Mouse (Mus musculus): ENCODE measurements around the gene Cfap46. TPM values are rescaled to one million over a fixed set of nuclear protein-coding genes. Genes with fewer than 3 reads are reported as not detected.

Cfap46 gene
- polyA plus RNA-seq, 2 experiments from 2014 or later, result not detected

DNA sequence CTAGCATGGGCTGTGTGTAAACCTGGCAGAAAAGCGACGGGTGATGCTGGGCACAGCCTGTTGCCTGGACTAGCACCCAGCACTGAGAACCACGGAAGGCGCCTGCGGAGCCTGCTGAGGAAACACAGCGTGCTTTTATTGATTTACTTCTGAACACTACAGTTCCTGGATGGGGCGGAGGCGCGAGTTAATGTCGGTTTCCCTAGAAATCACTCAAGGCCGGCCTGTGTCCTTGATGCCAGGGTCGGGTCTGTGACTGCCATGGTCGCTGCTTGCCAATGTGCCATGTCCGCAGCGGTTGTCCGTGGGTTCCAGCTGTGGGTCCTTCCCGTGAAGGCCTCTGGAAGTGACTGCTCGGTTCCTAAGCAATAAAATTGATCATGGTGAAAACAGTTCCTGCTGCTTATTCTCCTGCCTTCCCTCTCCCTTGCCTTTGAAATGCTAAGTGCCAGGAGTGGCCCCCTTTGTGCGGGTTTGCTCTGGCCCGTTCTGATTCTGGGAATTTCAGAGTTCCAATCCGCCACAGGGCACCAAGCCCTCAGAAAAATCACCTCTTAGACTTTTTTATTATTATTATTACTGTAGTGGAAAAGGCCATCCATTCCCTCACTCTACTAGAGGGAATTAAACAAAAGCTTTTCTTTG lies 104.2 kb downstream of the Cfap46 start:
- ATAC-seq, result no peak

DNA sequence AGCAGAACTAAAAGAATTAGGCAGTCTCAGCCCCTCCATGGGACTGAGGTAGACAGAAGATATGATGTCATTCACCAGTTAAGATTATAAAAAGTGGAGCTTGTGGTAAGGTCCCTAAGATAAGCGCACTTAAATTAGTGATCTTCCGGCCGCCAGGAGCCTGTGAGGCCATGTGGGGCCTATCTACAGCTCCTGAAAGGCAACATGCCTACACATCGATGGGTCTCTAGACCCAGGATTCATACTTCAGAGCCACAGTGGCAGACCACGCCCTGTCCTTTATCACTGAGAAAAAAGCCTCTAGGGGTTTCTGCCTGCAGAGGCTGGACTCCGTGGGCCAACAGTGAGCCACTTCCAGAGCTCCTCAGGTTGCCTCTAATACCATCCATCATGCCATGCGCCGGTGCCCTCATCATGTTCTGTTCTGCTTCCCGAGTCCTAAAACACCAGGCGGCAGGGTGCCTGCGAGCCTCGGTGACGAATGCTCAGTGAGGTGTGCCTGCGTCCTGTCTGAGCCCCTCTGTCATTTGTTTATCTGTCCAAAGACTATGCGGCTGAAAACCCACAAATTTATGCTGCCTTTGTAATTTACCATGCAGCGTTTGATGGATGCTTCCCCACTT lies 107.4 kb downstream of the Cfap46 start:
- ATAC-seq, result no peak

DNA sequence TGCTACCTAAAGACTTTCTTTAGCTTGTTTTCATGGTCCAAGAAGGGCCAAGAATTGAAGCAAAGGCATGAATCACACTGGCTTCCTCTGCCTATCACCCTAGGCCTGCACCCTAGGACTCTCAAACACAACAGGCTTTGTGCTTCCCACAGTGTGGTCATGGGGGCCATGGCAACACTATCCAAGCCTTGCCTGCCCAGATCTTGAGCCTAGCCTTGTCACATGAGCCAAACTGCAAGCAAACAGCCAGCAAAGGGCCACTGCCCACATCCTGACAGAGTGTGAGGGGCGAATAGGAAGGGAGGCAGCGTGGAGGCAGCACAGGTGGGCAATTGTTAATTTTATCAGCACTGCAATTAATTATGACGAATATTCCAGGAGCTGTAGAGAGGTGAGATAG lies 111.0 kb downstream of the Cfap46 start:
- ATAC-seq, result no peak

DNA sequence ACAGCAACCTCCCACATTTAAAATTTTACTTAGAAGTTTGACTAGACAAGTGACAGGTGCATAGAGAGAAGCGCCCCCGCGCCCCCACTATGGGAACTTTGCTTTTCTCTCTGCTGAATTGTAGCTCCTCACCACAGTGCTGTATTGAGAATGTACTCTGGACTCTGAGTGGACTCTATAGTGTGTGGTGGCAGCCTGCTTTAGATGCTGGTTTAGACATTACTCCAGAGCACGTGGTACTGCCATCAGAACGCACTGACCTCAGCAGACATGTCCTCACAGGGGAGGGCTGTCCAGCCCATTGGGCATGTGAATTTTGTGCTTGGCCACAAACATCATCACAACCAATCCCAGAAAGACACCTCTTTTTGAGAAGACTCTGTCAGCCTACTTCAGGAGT lies 112.8 kb downstream of the Cfap46 start:
- ATAC-seq, result no peak

DNA sequence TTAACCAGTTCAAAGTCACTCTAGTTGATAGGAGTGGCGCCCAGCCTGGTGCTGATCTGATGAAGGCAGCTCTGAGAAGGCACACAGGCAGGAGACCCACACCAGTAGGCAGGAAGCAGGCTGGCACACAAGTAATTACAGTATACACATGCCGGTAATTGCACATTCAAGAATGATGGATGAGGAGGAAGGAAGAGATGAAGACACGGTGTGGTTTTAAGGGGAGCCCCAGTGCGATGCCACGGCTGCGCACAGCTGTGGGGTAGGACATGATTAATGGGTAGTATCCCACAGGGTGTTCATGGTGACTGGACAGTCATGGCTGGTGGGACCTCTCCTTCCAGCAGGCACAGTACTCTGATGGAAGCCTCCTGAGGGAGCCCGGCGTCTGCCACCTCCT lies 117.1 kb downstream of the Cfap46 start:
- no peak for ATAC-seq

DNA sequence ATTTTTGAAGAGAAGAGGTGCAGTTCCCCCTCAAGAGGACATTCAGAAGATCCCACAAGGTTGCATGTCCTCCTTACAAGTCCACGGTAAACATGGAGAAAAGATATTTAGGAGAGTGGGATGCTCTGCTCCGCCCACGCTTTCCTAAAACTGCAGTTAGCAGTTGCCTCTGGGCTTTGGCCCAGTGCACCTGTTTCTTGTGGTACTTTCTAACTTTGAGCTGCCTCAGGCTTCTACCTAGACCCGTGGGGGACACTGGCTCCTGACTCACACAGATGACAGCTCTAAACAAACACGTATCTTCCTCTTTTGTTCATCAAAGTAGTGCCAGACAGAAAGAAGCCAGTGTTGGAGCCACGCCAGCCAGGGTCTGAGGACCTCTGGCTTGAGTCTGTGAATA lies 117.6 kb downstream of the Cfap46 start:
- ATAC-seq, result no peak

DNA sequence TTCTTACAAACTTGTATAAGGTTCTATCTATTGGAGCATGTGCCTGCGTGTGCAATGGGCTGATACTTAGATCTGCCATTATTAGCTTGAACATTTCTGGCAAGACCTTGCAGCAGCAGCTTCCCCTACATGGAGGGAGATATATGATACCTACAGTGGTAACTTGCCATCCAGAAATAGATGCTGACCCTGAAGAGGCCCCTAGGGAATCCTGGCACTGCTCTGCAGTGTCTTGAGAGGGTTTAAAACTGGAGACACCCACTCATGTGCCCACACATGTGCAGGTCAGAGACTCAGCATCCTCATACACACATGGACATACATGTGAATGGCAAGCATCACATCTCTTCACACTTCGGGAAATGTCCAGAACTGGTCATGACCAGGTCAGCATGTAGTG lies 119.5 kb downstream of the Cfap46 start:
- ATAC-seq, result no peak

DNA sequence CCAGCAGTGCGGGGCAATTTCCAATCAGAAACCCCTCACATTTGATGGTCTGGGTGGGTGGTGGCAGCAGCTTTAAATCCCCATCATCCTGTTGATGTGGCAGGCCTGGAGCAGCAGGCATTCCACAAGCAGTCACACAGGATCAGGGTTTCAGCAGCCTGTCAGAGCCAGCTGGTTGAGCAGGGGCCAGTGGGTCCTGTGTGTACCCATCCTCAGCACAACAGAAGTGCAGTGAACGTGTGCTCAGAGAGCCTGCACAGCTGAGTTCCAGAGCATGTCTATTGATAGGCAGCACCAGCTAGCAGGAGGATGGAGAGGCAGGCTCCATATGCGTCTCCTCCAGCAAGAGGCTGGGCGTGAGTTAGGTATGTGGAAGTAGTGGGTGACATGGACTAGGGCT lies 120.2 kb downstream of the Cfap46 start:
- no peak for ATAC-seq

DNA sequence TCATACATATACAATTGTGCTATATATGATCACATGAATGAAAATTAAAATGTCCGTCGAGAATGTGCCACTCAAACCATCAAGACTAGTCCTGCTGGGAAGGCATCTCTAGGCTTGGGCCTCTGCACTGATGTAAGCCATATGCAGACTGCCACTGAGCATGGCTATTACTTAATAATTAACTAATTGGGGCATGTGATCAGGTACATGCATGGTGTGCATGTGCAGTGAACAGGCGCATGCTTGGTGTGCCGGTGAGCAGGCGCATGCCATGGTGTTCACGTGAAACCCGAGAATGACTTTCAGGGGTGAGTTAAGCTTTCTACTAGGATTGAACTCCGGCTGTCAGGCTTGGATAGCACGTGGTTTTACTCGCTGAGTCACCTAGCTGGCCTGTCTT lies 124.0 kb downstream of the Cfap46 start:
- ATAC-seq, result no peak

DNA sequence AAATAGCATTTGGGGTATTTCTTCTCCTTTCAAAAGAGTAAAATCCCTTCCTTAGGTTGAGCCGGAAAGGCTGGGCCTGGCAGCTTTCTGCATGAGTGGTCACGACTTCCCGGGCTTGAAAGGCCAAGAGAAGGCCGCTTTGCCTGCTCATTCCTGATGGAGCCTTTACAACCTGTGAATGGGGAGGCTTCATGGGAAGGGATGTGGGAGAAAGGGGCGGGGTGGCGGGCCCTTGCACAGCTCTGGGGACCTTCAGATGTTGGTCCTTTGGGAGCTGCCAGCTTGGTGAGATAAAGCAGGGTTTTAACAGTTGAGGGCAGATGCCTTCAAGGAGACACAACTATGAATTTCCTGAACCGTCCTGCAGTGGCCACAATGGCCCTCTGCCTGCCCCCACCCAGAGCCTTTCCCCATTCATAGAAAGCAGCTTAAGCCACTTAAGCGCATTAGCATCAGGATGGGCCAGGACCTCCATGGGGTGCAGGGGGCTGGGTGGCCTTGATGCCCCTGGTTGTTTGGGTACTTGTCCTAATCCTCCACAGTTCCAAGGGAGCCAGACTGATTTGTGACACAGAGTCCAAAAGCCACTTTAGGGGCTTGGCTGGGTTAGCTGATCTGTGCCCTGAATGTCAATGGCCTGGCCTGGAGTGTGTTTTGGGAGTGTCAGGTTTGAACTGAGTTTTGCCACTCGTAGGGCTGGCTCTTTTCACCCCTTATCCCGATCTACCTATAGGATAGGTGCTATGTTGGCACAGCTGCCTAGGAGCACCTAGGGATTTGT lies 126.7 kb downstream of the Cfap46 start:
- no peak for ATAC-seq

DNA sequence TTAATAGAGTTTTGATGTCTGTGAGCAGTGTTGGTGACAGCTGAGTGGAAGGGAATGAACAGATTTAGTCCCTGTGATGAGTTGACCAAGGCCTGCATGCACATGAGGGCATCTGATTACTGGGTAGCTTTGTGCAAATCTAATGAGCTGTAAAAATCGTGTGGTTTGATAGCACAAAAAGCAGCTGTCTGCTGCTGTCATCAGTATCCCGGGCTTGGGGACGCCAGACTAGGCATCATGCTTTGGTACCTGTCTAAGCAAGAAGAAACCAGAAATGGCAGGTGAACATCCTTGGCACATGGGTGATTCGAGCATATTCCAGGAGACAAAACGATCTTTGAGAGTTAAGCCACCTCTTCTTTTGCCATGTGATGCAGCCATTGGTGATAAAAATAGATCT lies 127.3 kb downstream of the Cfap46 start:
- ATAC-seq, result no peak

DNA sequence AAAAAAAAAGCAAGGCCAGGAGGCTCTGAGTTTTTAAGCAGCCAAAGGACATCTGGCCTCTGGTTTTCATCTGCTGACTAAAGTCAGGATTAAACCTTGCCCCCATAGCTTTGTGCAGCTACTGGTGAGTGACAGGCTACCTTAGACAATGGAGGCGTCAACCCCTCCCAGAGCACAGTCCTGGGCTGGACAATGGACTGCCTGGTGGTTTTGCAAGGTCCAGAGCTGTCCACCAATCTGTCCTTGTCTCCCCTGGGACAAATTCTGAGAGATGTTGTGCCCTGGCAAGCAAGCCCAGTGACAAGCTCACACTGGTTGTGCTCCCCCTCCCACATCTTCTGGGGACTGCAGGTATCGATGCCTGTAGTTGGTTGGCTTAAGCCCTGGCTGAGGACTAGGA lies 132.1 kb downstream of the Cfap46 start:
- ATAC-seq, result no peak

Other genes with a start within 250 kb of the Cfap46 start
- not detected for gene Nkx6-2, start 101.0 kb downstream of the Cfap46 start, polyA plus RNA-seq (2017; shearing (Covaris generic))
- gene Adgra1, start 150.4 kb upstream of the Cfap46 start, polyA plus RNA-seq (2017; shearing (Covaris generic)), result not detected
- under 1 TPM; 0.44 to 0.58 TPM for gene Kndc1, start 210.9 kb upstream of the Cfap46 start, polyA plus RNA-seq (2017; shearing (Covaris generic))